Mouse (Mus musculus): ENCODE results near the gene Hspb7.

Gene Hspb7

GRCm38 (mm10) chr4:141420192-141420829, at the start of gene Hspb7:
Gene Hspb7 (plus strand): TSS chr4:141420779.
- DNase-seq = no peak

GRCm38 (mm10) chr4:141372426-141372825, 48.2 kb upstream of the Hspb7 start:
- DNase-seq = no peak

GRCm38 (mm10) chr4:141379674-141380073, 40.9 kb upstream of the Hspb7 start:
- no peak for DNase-seq

- DNase-seq = no peak
Measured at GRCm38 (mm10) chr4:141382406-141382805, 38.2 kb upstream of the Hspb7 start.

- DNase-seq = peak; percentile 51 to 64
Measured at GRCm38 (mm10) chr4:141385275-141385674, 35.3 kb upstream of the Hspb7 start.

GRCm38 (mm10) chr4:141386150-141386549, 34.4 kb upstream of the Hspb7 start:
- DNase-seq = no peak

- DNase-seq = peak; percentile 75 to 91
Measured at GRCm38 (mm10) chr4:141387093-141387784, 33.3 kb upstream of the Hspb7 start.

GRCm38 (mm10) chr4:141387933-141388332, 32.6 kb upstream of the Hspb7 start:
- no peak for DNase-seq

- DNase-seq = no peak
Measured at GRCm38 (mm10) chr4:141389366-141390150, 31.0 kb upstream of the Hspb7 start.

- DNase-seq = no peak
Measured at GRCm38 (mm10) chr4:141391293-141391692, 29.3 kb upstream of the Hspb7 start.

- DNase-seq = no peak
Measured at GRCm38 (mm10) chr4:141394751-141395150, 25.8 kb upstream of the Hspb7 start.

GRCm38 (mm10) chr4:141397861-141398260, 22.7 kb upstream of the Hspb7 start:
- DNase-seq = no peak

GRCm38 (mm10) chr4:141398545-141398944, 22.0 kb upstream of the Hspb7 start, which contains the start of gene Clcnka:
Gene Clcnka (minus strand): TSS chr4:141398724.
- DNase-seq = peak; percentile 59 to 70

GRCm38 (mm10) chr4:141400171-141400570, 20.4 kb upstream of the Hspb7 start:
- DNase-seq = peak; percentile 77 to 79

- peak; percentile 79 to 91 for DNase-seq
Measured at GRCm38 (mm10) chr4:141404518-141405313, 15.9 kb upstream of the Hspb7 start.

- no peak for DNase-seq
Measured at GRCm38 (mm10) chr4:141405314-141405622, 15.3 kb upstream of the Hspb7 start.

- DNase-seq = peak; percentile 54 to 55
Measured at GRCm38 (mm10) chr4:141406516-141407299, 13.9 kb upstream of the Hspb7 start.

GRCm38 (mm10) chr4:141408577-141408976, 12.0 kb upstream of the Hspb7 start:
- DNase-seq = no peak

GRCm38 (mm10) chr4:141411430-141411992, 9.1 kb upstream of the Hspb7 start:
- DNase-seq = no peak

GRCm38 (mm10) chr4:141415924-141416323, 4.7 kb upstream of the Hspb7 start, which contains the start of gene Clcnkb:
Gene Clcnkb (minus strand): TSS chr4:141416014.
- DNase-seq = peak; percentile 46 to 82

GRCm38 (mm10) chr4:141419398-141420191, 984 bp upstream of the Hspb7 start:
- no peak for DNase-seq

All from kidney, adult 8-10 months (tissue).